Mouse (Mus musculus): Measurements from ENCODE around the gene Fut1. TPM values are rescaled to one million over a fixed set of nuclear protein-coding genes. Genes with fewer than 3 reads are reported as not detected.
"Not testable (repeated sequence)": the region's sequence is repeated elsewhere in the genome, so short reads cannot be mapped to it uniquely, and the experiment has no call there.

Gene Fut1
- polyA plus RNA-seq, 1 experiment from 2014 or later: not detected

- no peak overlapping the region for H3K4me2 ChIP-seq
- no peak overlapping the region for H3K27ac ChIP-seq (replicated peaks)
- no peak for ATAC-seq (ENCODE audit: low FRiP score)
- H3K4me1 ChIP-seq: no peaks in the 10 kb centered on the region
- no peaks in the 10 kb centered on the region for H3K36me3 ChIP-seq
- no peak overlapping the region for H3K9ac ChIP-seq (replicated peaks)
- 85% methylated on average over 11 of the region's 11 CpGs for WGBS
- H3K27me3 ChIP-seq (replicated peaks): no peaks in the 10 kb centered on the region
- no peaks in the 10 kb centered on the region for H3K9me3 ChIP-seq (replicated peaks)
- H3K4me3 ChIP-seq (replicated peaks): no peak overlapping the region
Measured at GRCm38 (mm10) chr7:45660746-45661478, 43.8 kb downstream of the Fut1 start.

GRCm38 (mm10) chr7:45661702-45662101 is 44.6 kb downstream of the Fut1 start:
- not testable (repeated sequence) for H3K27ac ChIP-seq (replicated peaks); H3K4me1 ChIP-seq; H3K27me3 ChIP-seq (replicated peaks); H3K4me2 ChIP-seq; H3K36me3 ChIP-seq; H3K9ac ChIP-seq (replicated peaks); ATAC-seq (ENCODE audit: low FRiP score); H3K4me3 ChIP-seq (replicated peaks); H3K9me3 ChIP-seq (replicated peaks)
- 90% methylated on average over 6 of the region's 6 CpGs for WGBS

- Histone ChIP-seq H3K4me2 (no peak overlapping the region), H3K36me3 (no peaks in the 10 kb centered on the region), H3K4me1 (no peaks in the 10 kb centered on the region), H3K4me3 (replicated peaks) (no peak overlapping the region), H3K27me3 (replicated peaks) (no peaks in the 10 kb centered on the region), H3K9ac (replicated peaks) (no peak overlapping the region), H3K9me3 (replicated peaks) (no peaks in the 10 kb centered on the region), H3K27ac (replicated peaks) (no peak overlapping the region)
- WGBS: 70% methylated on average over 13 of the region's 13 CpGs
- ATAC-seq (ENCODE audit: low FRiP score): no peak
Measured at GRCm38 (mm10) chr7:45665303-45666138, 48.4 kb downstream of the Fut1 start.

- no peak within 1 kb of the TSS for H3K4me3 ChIP-seq (replicated peaks)
- no peak within 1 kb of the TSS for H3K4me2 ChIP-seq
- WGBS: 86% methylated on average over 7 of the region's 7 CpGs
- H3K27me3 ChIP-seq (replicated peaks): no peaks in the 10 kb centered on the region
- ATAC-seq (ENCODE audit: low FRiP score): no peak
- H3K9ac ChIP-seq (replicated peaks): no peak within 1 kb of the TSS
- H3K4me1 ChIP-seq: no peaks in the 10 kb centered on the region
- H3K27ac ChIP-seq (replicated peaks): no peak within 1 kb of the TSS
- no peaks in the 10 kb centered on the region for H3K9me3 ChIP-seq (replicated peaks)
- no peaks in the 10 kb centered on the region for H3K36me3 ChIP-seq
Measured at GRCm38 (mm10) chr7:45666161-45666560, 49.1 kb downstream of the Fut1 start, which contains the start of gene Fut2. Gene Fut2, minus strand, starts transcription at chr7:45666394.

- WGBS: 78% methylated on average over 14 of the region's 14 CpGs
- no peak overlapping the region for H3K27ac ChIP-seq (replicated peaks)
- no peak for ATAC-seq (ENCODE audit: low FRiP score)
- H3K4me1 ChIP-seq: no peaks in the 10 kb centered on the region
- H3K9ac ChIP-seq (replicated peaks): no peak overlapping the region
- no peaks in the 10 kb centered on the region for H3K27me3 ChIP-seq (replicated peaks)
- H3K9me3 ChIP-seq (replicated peaks): no peaks in the 10 kb centered on the region
- no peak overlapping the region for H3K4me2 ChIP-seq
- H3K36me3 ChIP-seq: no peaks in the 10 kb centered on the region
- H3K4me3 ChIP-seq (replicated peaks): no peak overlapping the region
Measured at GRCm38 (mm10) chr7:45667761-45668160, 50.7 kb downstream of the Fut1 start.

- Histone ChIP-seq H3K9me3 (replicated peaks) (no peaks in the 10 kb centered on the region), H3K27me3 (replicated peaks) (no peaks in the 10 kb centered on the region), H3K27ac (replicated peaks) (no peak overlapping the region), H3K4me1 (no peaks in the 10 kb centered on the region), H3K36me3 (no peaks in the 10 kb centered on the region), H3K4me3 (replicated peaks) (no peak overlapping the region), H3K9ac (replicated peaks) (no peak overlapping the region), H3K4me2 (no peak overlapping the region)
- ATAC-seq (ENCODE audit: low FRiP score): no peak
- WGBS: 97% methylated on average over 9 of the region's 9 CpGs
Measured at GRCm38 (mm10) chr7:45668921-45669320, 51.8 kb downstream of the Fut1 start.

Other genes with a start within 250 kb of the Fut1 start
- 48.2 and 58.3 TPM in 2 replicates for gene Lin7b, start 246.7 kb upstream of the Fut1 start, polyA plus RNA-seq (2015; fragmentation: Nextera tagmentation; extraction: Ambion mirVana)
- gene Snrnp70, start 221.5 kb upstream of the Fut1 start, polyA plus RNA-seq (2015; fragmentation: Nextera tagmentation; extraction: Ambion mirVana): 166 and 190 TPM in 2 replicates
- gene Kcna7, start 211.6 kb upstream of the Fut1 start, polyA plus RNA-seq (2015; fragmentation: Nextera tagmentation; extraction: Ambion mirVana): 0.08 and 0.09 TPM in 2 replicates
- 0.91 TPM in 1 of 2 replicates, not detected in the other for gene Ntf5, start 203.6 kb upstream of the Fut1 start, polyA plus RNA-seq (2015; fragmentation: Nextera tagmentation; extraction: Ambion mirVana)
- 0.24 TPM in 1 of 2 replicates, not detected in the other for gene Lhb, start 196.5 kb upstream of the Fut1 start, polyA plus RNA-seq (2015; fragmentation: Nextera tagmentation; extraction: Ambion mirVana)
- 21.7 and 24.0 TPM in 2 replicates for gene Gys1, start 182.4 kb upstream of the Fut1 start, polyA plus RNA-seq (2015; fragmentation: Nextera tagmentation; extraction: Ambion mirVana)
- 92.7 and 114 TPM in 2 replicates for gene Ruvbl2, start 179.2 kb upstream of the Fut1 start, polyA plus RNA-seq (2015; fragmentation: Nextera tagmentation; extraction: Ambion mirVana)
- 4,883 and 5,335 TPM in 2 replicates for gene Ftl1, start 157.4 kb upstream of the Fut1 start, polyA plus RNA-seq (2015; fragmentation: Nextera tagmentation; extraction: Ambion mirVana)
- 224 and 236 TPM in 2 replicates for gene Bax, start 150.4 kb upstream of the Fut1 start, polyA plus RNA-seq (2015; fragmentation: Nextera tagmentation; extraction: Ambion mirVana)
- 0.15 and 0.59 TPM in 2 replicates for gene Tulp2, start 135.4 kb upstream of the Fut1 start, polyA plus RNA-seq (2015; fragmentation: Nextera tagmentation; extraction: Ambion mirVana)
- not detected in 2 replicates for gene Gm45808, start 130.5 kb upstream of the Fut1 start, polyA plus RNA-seq (2015; fragmentation: Nextera tagmentation; extraction: Ambion mirVana)
- 4.2 and 4.8 TPM in 2 replicates for gene Dhdh, start 128.5 kb upstream of the Fut1 start, polyA plus RNA-seq (2015; fragmentation: Nextera tagmentation; extraction: Ambion mirVana)
- gene Nucb1, start 106.9 kb upstream of the Fut1 start, polyA plus RNA-seq (2015; fragmentation: Nextera tagmentation; extraction: Ambion mirVana): 140 and 158 TPM in 2 replicates
- gene Ppp1r15a, start 91.0 kb upstream of the Fut1 start, polyA plus RNA-seq (2015; fragmentation: Nextera tagmentation; extraction: Ambion mirVana): 17.8 and 18.4 TPM in 2 replicates
- gene Plekha4, start 91.0 kb upstream of the Fut1 start, polyA plus RNA-seq (2015; fragmentation: Nextera tagmentation; extraction: Ambion mirVana): 4.3 and 4.7 TPM in 2 replicates
- 0.93 TPM in 1 of 2 replicates, not detected in the other for gene Hsd17b14, start 62.4 kb upstream of the Fut1 start, polyA plus RNA-seq (2015; fragmentation: Nextera tagmentation; extraction: Ambion mirVana)
- gene Bcat2, start 47.1 kb upstream of the Fut1 start, polyA plus RNA-seq (2015; fragmentation: Nextera tagmentation; extraction: Ambion mirVana): 25.4 and 31.9 TPM in 2 replicates
- gene Fgf21, start 1.8 kb upstream of the Fut1 start, polyA plus RNA-seq (2015; fragmentation: Nextera tagmentation; extraction: Ambion mirVana): 0.17 and 2.3 TPM in 2 replicates
- 0.14 TPM in 1 of 2 replicates, not detected in the other for gene Izumo1, start 4.5 kb downstream of the Fut1 start, polyA plus RNA-seq (2015; fragmentation: Nextera tagmentation; extraction: Ambion mirVana)
- gene Rasip1, start 10.2 kb downstream of the Fut1 start, polyA plus RNA-seq (2015; fragmentation: Nextera tagmentation; extraction: Ambion mirVana): 15.4 and 17.6 TPM in 2 replicates
- 4.5 and 5.6 TPM in 2 replicates for gene Mamstr, start 22.7 kb downstream of the Fut1 start, polyA plus RNA-seq (2015; fragmentation: Nextera tagmentation; extraction: Ambion mirVana)
- 0.36 and 2.5 TPM in 2 replicates for gene Fut2, start 49.1 kb downstream of the Fut1 start, polyA plus RNA-seq (2015; fragmentation: Nextera tagmentation; extraction: Ambion mirVana)
- 1.7 and 1.9 TPM in 2 replicates for gene Ntn5, start 66.7 kb downstream of the Fut1 start, polyA plus RNA-seq (2015; fragmentation: Nextera tagmentation; extraction: Ambion mirVana)
- gene Sec1, start 77.1 kb downstream of the Fut1 start, polyA plus RNA-seq (2015; fragmentation: Nextera tagmentation; extraction: Ambion mirVana): 0.47 and 0.77 TPM in 2 replicates
- 57.0 and 71.4 TPM in 2 replicates for gene Car11, start 82.6 kb downstream of the Fut1 start, polyA plus RNA-seq (2015; fragmentation: Nextera tagmentation; extraction: Ambion mirVana)
- 3.3 and 3.9 TPM in 2 replicates for gene Dbp, start 87.8 kb downstream of the Fut1 start, polyA plus RNA-seq (2015; fragmentation: Nextera tagmentation; extraction: Ambion mirVana)
- 573 and 682 TPM in 2 replicates for gene Rpl18, start 98.2 kb downstream of the Fut1 start, polyA plus RNA-seq (2015; fragmentation: Nextera tagmentation; extraction: Ambion mirVana)
- gene Sphk2, start 100.7 kb downstream of the Fut1 start, polyA plus RNA-seq (2015; fragmentation: Nextera tagmentation; extraction: Ambion mirVana): 23.0 and 25.7 TPM in 2 replicates
- gene Fam83e, start 103.9 kb downstream of the Fut1 start, polyA plus RNA-seq (2015; fragmentation: Nextera tagmentation; extraction: Ambion mirVana): 0.50 and 1.5 TPM in 2 replicates
- gene Spaca4, start 108.5 kb downstream of the Fut1 start, polyA plus RNA-seq (2015; fragmentation: Nextera tagmentation; extraction: Ambion mirVana): not detected in 2 replicates
- gene Lmtk3, start 166.4 kb downstream of the Fut1 start, polyA plus RNA-seq (2015; fragmentation: Nextera tagmentation; extraction: Ambion mirVana): 19.3 and 26.0 TPM in 2 replicates
- 7.1 and 8.6 TPM in 2 replicates for gene Sult2b1, start 167.4 kb downstream of the Fut1 start, polyA plus RNA-seq (2015; fragmentation: Nextera tagmentation; extraction: Ambion mirVana)
- gene Cyth2, start 197.3 kb downstream of the Fut1 start, polyA plus RNA-seq (2015; fragmentation: Nextera tagmentation; extraction: Ambion mirVana): 211 and 253 TPM in 2 replicates
- gene Kcnj14, start 207.5 kb downstream of the Fut1 start, polyA plus RNA-seq (2015; fragmentation: Nextera tagmentation; extraction: Ambion mirVana): 1.4 and 1.7 TPM in 2 replicates
- gene Grwd1, start 213.7 kb downstream of the Fut1 start, polyA plus RNA-seq (2015; fragmentation: Nextera tagmentation; extraction: Ambion mirVana): 40.7 and 48.9 TPM in 2 replicates